Mouse (Mus musculus) layer of hippocampus, postnatal 36 days (tissue): Measurements from ENCODE around the gene Dhx15. TPM values are rescaled to one million over a fixed set of nuclear protein-coding genes. Genes with fewer than 3 reads are reported as not detected.
A peak's percentile ranks its signal among the peaks of the same experiment; 100 is the strongest.

ENCODE experiments used
- DNase-seq, 2 experiments: peaks; one replicate each; pipeline ENCODE4 v3.0.0; 2022
- total RNA-seq, 2 experiments: library from RNA; stranded (reverse); gene quantifications; 2 replicates each; pipeline ENCODE4 v1.2.3; 2021

Dhx15 gene
- total RNA-seq, 2 experiments from 2014 or later: 96.4 to 101 TPM

- DNase-seq: no peak
These were observed 48.4 kb downstream of the Dhx15 start for GRCm38 (mm10) chr5:52141936-52142335.

DNA sequence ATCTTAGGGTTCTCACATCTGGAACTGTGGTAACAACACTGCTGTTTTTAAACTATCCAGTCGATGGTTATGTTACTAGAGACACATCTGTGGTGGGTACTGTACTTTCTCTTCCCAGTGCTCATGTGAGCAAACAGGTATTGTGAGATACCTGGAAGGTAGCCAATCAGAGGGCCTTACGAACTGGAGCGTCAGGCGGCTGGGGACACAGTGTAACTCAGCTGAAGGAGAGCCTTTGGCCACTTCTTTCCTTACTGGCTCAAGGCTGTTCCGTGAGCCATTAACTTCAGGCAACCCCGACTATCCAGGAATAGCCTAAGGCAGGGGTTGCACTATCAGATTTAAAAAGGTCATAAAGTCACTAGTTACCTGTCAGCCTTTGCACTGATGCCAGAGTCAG lies 51.5 kb downstream of the Dhx15 start:
- DNase-seq: no peak

DNA sequence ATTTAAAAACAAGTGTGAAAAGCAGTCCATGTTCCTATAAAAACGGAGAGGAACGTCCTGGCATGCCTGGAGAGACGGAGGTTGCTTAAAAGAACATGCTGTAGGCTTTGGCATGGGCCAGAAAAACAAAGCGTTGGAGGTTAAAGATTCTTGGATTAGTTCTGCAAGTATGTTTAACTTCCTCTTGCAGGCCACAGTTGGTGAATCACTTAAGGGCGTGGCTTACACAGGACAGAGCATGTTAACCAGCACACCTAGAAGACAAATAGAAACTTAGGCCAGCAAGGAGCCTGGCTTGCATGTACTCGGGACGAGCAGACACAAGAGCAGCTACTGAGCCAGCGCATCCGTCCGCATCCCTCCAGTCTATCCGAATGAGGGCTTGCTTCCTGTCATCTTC lies 52.2 kb downstream of the Dhx15 start:
- DNase-seq: no peak

DNA sequence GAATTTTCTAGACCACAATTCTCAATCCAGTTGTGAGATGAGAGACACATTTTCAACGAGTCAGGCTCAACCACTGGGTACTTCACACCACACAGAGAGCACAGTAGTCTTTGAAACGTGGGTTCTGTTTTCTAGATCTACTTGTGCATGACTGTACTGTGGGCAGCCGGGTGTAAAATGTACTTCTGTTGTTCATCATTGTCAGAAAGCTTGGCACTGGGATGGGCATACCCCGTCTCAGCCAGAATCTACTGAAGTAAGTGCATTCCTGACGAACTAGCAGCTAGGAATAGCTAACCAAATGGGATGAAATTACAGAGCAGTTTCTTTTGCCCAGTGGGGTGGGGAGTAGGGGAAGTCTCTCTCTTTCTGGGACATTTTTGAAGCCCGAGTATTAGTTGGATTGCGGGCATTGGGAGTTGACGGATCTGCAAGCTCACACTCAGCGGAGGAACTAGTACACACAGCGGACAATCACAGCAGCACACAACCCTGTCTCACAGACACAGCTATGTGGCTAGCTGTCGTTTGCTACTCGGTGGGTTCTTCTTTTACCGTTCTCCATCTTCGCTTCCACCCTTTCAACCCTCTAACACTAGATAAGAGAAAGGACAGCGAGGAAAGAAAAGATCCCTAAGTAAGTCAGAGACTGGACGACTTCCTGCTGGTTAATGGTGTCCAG lies 54.7 kb downstream of the Dhx15 start:
- no peak for DNase-seq

- DNase-seq: no peak
These were observed 57.5 kb downstream of the Dhx15 start for GRCm38 (mm10) chr5:52132840-52133239.

DNA sequence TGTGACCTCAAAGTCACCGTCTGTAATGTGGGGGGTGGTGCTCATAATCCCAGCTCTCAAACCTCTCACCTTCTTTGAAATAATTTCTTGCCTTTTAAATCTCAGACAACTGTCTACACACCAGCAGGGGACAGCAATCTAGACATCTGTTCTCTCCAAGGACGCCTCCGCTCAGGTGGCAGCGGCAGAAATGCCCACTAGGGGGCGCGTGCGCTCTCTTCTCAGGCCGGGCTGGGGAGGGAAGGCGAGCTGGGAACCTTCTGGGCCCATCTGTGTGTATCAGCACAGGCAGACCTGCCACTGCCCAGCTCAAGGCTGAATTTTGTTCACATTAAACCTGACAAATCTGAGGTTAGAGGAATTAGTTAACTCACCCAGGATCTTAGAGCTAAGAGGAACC lies 58.2 kb downstream of the Dhx15 start:
- DNase-seq: peak in 1 of 2 experiments; percentile 37

DNA sequence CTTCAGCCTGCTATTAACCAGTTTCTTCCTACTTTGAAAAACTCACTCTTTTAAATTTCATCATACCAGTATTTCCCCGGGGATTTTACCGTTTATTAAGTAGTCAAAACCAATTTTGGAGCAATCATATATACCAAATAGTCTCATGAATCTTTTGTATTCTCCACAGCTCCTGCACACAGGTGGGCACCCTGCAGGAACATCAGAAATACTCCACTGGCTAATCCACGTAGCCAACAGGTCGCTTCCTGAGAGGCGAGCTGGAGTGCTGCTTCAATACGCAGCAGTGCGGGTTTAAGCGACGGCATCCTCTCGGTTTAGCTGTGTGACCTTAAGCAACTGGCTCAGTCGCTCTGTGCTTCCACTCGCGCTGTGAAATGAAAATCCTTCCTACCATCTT lies 58.9 kb downstream of the Dhx15 start:
- no peak for DNase-seq

GRCm38 (mm10) chr5:52130496-52130895 lies 59.8 kb downstream of the Dhx15 start:
- DNase-seq: no peak

- no peak for DNase-seq
These were observed 64.1 kb downstream of the Dhx15 start for GRCm38 (mm10) chr5:52126263-52126662.

GRCm38 (mm10) chr5:52125854-52126253 lies 64.5 kb downstream of the Dhx15 start:
- no peak for DNase-seq

DNA sequence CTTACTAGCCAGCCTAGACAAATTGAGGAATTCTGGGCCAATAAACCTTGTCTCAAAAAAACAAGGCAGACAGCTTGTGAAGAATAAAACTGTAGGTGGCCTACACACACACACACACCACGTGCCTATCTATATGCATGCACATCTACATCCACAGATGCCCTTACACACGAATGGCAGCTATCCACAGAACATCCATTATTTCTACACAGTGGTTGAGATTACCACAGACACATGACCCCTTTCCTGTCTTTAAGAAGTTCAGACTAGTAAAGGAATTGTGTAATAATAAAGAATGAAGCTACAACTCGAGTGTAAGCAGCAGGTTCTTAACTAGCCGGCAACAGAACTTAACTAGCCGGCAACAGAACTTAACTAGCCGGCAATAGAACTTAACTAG lies 68.2 kb downstream of the Dhx15 start:
- DNase-seq: no peak

DNA sequence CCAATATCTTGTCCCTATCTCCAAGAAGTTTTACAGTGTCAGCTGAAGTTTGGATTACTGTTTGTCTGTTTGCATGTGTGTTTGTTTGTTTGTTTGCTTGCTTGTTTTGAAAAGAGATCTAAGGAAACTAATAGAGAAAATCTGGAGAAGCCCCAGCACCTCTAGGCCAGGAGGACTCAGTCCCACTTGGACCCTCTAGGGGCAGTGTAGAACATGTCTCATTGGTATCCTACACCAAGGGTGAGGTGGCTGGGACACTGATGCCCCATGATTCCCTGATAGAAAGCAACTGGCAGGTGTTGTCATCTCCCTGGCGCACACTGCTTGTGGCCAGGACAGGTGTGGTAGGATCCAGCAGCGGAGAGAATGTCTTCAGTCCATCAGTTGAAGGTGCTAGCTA lies 70.5 kb downstream of the Dhx15 start:
- DNase-seq: no peak

DNA sequence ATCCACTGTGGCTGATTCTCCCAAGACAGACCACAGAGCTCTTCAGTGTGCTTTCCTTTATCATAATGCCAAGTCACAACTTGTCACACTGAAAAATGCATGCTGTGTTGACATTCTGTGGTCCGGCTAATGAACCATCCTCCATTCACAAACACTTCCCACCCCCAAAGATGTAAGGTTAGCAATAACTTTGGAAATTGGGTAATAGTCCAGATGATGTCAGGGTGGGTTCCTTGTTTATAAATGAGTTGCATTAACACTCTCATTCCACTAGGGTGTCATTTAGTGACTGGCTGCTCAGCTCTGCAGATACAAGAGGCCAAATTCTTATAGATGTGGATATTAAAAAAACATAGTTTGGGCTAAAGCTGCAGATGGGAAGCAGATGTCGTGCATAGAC lies 71.1 kb downstream of the Dhx15 start:
- no peak for DNase-seq

DNA sequence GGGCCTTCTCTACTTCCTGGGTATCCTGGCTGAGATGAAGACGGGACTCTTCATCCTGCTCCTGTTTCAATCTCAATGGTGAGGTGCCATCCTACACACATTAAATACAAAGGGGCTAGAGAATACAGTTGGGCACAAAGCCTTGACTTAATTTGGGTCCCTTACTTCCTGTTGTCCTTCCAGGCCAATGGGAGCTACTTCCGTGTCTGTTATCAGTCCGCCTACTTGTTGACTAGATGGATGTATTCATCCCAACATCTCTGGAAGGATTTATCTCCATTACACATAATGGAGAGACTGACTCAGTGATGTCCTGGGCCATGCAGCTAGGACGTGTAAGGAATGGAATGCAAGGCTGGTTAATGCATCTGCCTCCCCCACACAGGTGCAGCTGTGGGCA lies 72.5 kb downstream of the Dhx15 start:
- no peak for DNase-seq

GRCm38 (mm10) chr5:52116404-52116803 lies 73.9 kb downstream of the Dhx15 start:
- DNase-seq: no peak

- DNase-seq: peak; percentile 82 to 86
These were observed 74.4 kb downstream of the Dhx15 start for GRCm38 (mm10) chr5:52115821-52116317.

DNA sequence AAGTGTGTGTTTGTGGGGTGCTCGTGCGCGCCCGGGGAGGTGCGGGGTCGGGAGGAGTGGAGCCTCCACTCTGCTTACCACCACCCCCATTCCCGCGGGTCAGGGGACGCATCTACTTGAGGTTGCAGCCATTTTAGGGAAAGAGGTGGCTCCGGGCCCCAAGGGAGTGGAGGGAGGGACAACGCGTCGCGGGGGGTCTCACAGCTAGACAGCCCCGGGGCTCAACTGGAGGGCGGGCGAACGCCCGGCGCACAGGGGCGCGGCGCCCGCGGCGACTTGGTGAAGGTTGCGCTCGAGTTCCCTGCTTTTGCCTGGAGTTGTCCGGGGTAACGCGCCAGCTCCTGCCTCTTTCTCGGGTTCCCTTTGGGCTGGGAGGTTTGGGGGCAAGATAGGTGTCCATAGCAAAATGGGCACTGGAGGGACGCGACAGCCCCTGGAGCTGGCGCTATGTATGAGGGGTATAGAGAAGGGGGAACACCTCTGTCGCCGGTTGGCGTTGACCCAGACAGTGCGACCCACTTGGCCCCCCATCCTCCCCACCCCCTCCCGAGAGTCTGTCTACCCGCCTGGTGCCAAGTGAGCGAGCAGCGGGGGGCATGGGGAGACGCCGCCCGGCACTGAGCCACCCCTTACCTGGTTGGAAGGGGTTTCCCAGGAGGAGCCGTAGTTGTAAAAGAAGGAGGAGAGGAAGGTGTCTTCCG lies 75.4 kb downstream of the Dhx15 start:
- DNase-seq: peak; percentile 38 to 39

- peak; percentile 44 for DNase-seq
These were observed 76.2 kb downstream of the Dhx15 start for GRCm38 (mm10) chr5:52113851-52114731.

GRCm38 (mm10) chr5:52112953-52113841 lies 77.1 kb downstream of the Dhx15 start:
- DNase-seq: peak; percentile 26 to 28

DNA sequence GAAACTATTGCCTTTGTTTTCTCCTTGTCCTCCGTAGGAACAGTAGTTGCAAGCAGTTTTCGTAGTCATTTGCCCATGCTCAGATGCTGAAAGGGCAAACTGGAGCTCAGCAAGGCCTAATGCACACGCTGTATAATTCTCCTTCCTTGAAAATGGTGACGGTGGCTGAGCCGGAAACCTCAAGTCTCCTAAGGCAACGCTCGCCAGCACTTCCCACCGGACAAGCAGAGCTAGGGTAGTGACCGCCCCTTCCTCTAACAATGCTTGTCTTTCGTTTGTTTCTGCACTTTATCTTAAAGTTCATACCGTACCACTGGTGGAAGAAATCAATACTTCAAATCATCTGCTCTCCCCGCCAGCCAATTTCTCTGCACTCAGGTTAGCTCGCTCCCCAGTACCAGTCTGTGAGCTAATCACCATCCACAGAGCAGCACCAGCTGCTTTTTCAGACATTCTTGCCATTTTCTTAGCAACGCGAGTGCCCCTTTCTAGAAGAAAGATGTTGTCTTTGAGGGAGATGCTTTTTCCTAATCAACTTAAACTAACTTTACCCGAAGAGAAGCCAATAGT lies 78.0 kb downstream of the Dhx15 start:
- no peak for DNase-seq

DNA sequence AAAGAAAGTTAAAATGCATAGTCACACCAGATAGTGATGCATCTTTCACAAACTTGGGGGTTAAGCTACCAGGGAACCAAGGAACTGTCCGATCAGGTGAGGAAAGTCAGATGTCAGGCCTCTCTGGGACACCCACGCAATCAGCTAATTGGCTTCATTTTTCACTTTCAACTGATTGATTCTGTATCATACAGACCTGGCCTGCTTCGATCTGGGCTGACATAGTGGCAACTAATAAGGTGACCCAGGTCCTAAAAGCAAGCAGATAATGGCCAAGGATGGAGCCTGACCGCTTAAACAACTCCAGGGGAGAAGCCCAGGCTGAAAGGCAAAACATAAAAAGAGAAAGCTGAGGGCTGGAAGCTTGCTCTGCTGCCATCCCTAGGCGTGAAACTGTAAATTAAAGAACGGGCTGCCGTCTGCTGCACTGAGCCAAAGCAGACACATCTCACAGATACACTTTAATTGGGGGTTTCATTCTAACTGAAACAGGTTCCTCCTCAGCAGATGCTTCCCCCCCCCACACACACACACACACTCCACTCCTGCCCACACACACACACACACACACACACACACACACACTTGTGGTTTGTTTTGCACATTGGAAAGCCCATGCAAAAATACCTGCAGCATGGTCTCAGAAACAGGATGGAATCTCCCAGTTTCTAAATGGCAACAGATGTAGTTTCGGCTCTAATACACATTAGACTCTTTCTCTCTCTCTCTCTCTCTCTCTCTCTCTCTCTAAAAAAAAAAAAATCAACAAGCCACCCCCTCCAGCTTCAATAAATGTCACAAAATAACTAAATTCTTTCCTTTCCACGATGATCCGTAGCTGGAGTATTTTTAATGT lies 79.3 kb downstream of the Dhx15 start:
- DNase-seq: peak; percentile 23 to 27
